Mouse (Mus musculus) adrenal gland, adult 10 weeks (tissue): ENCODE data around the gene Fgf6. TPM values are rescaled to one million over a fixed set of nuclear protein-coding genes. Genes with fewer than 3 reads are reported as not detected.

Experiments
- polyA plus RNA-seq: library from polyadenylated mRNA; stranded (reverse); fragments of 350-450 nt; fragmentation: Illumina TruSeq; extraction: RNeasy Lipid Tissue Mini Kit (QIAGEN cat#74804); gene quantifications from one replicate; pipeline ENCODE4 v1.2.3, GENCODE M21; 2014; ENCODE audit warnings: low read depth, low replicate concordance

Gene Fgf6
- not detected for polyA plus RNA-seq

GRCm38 (mm10) chr6:127014906-127015770 lies at the start of gene Fgf6:
Gene Fgf6 (plus strand): TSS chr6:127015586.

GRCm38 (mm10) chr6:127072817-127073216 lies 57.4 kb downstream of the Fgf6 start, which contains the start of gene Fgf23:
Gene Fgf23 (plus strand): TSS chr6:127072902.

Other genes starting within 250 kb of the Fgf6 start
- 103 TPM for gene Ndufa9, start 166.4 kb upstream of the Fgf6 start, polyA plus RNA-seq
- gene Akap3, start 162.5 kb upstream of the Fgf6 start, polyA plus RNA-seq, result not detected
- gene Dyrk4, start 93.7 kb upstream of the Fgf6 start, polyA plus RNA-seq, result not detected
- 5.5 TPM for gene Rad51ap1, start 76.0 kb upstream of the Fgf6 start, polyA plus RNA-seq
- 23.9 TPM for gene D6Wsu163e, start 75.6 kb upstream of the Fgf6 start, polyA plus RNA-seq
- gene Fgf23, start 57.3 kb downstream of the Fgf6 start, polyA plus RNA-seq, result not detected
- gene Tigar, start 94.0 kb downstream of the Fgf6 start, polyA plus RNA-seq, result 11.8 TPM
- 243 TPM for gene Ccnd2, start 136.6 kb downstream of the Fgf6 start, polyA plus RNA-seq